Mouse (Mus musculus) right cerebral cortex, postnatal 36 days (tissue): ENCODE data around the gene Lhx1.

Source experiments
- DNase-seq, 2 experiments: peaks; one replicate each; pipeline ENCODE4 v3.0.0; 2022; ENCODE audit warnings: low spot score in 2 of 2, mixed read lengths in 1 of 2

The Lhx1 gene

DNA sequence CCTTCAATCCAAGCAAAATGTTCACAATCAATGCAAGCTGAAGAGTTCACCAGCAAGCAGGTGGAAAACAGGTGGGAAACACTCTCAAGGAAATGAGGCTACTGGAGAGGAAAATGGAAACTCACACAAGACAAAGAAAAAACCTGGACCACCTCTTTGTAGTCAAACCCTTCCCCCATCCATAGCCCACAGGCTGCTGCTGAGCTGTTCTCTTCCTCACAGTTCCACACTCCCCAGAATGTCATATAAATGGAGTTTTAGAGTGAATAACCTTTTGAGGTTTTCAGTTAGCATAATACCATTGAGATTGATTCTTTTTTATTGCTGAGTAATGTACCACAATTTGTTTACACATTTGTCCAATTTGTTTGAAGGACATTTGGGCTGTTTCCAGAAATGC is 28.4 kb downstream of the Lhx1 start:
- DNase-seq: no peak

- DNase-seq: no peak
Measured at GRCm38 (mm10) chr11:84495774-84496173, 29.6 kb downstream of the Lhx1 start.

DNA sequence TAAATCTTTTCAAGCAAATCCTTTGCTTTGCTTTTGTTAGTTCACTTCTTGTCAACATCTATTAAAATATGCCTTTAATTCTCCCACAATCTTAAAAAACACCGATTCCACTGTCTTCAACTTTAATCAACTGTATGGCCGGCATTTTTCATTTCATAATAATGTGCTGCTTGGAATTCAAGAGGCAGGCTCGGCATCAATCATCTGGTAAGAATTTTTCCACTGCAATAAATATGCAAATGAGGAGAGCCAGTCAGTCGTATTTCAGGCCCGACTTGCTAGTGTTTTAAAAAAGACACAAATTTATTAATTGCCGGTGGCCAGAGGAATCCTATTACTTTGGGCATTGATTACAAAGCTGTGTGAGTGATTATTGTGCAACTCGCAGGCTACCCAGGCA is 43.7 kb downstream of the Lhx1 start:
- DNase-seq: no peak

DNA sequence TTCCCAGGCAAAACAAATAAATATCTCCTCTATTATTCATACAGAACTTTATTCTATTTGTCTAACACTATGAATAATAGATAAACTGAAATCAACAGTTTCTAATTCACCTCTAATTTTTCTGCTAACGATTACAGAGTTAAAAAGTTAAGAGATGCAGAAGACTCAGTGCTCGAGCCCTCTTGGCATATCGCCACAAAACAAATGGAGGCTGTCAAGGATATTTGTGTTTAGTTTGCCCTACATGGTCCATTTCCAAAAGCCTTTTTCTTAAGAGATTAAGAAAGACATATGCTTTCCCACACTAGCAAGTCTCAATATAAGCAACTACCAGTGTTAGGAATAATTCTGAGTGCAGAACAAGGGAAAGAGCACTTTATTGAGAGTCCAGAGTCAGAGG is 44.9 kb downstream of the Lhx1 start:
- DNase-seq: no peak

DNA sequence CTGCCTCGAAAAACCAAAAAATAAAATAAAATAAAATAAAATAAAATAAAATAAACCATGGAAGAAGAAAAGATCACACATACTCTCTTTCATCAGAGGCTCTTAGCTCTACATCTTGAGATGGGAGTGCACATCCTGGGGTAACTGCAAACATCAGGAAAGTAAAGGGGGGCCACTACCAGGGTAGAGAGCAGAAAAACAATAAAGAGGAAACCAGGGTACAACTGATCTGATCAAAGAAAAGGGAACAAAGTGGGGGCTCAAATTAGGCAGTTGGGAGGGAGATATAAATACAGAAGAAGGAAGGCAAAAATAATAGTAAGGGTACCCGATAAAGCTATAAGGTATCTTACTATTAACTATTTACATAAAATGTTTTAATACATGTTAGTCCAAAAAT is 48.7 kb downstream of the Lhx1 start:
- DNase-seq: no peak

DNA sequence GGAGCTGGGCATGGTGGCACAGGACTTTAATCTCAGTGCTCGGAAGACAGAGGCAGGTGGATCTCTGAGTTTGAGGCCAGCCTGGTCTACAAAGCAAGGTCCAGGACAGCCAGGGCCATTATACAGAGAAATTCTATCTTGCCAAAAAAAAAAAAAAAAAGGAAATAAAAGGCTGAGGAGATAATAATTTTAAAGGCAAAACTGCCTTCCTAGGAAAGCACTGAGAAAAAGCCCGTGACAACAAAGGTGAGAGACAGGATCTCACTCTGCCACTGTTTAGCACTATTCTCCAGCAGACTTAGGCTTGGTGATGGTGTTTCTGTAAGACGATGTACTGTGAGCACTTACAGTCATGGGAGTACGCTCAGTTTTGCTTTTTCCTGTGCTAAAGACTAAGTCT is 49.3 kb downstream of the Lhx1 start:
- no peak for DNase-seq

- DNase-seq: no peak
Measured at GRCm38 (mm10) chr11:84473093-84473667, 52.2 kb downstream of the Lhx1 start.
